Mouse (Mus musculus) liver, embryonic 16.5 days (tissue): ENCODE measurements around the gene Cdc20. TPM values are rescaled to one million over a fixed set of nuclear protein-coding genes. Genes with fewer than 3 reads are reported as not detected.
A peak's percentile ranks its signal among the peaks of the same experiment; 100 is the strongest.

Source experiments
- ATAC-seq: fragments of 200-750 bp; cut with Nextera tagmentation; 2 replicates; pipeline ENCODE4 v1.8.0; 2017; ENCODE audit warnings: low read depth, mild to moderate bottlenecking, moderate number of reproducible peaks, moderate library complexity
- H3K27ac ChIP-seq: fragments of 300-500 bp; sonication (generic); 2 replicates; pipeline ENCODE4 v1.5.1; 2014; ENCODE audit warnings: mild to moderate bottlenecking, low read length
- H3K27me3 ChIP-seq: fragments of 300-500 bp; sonication (generic); 2 replicates; pipeline ENCODE4 v1.6.1; 2014; ENCODE audit warnings: low read depth, low read length, mixed read lengths; ENCODE audit not compliant: control insufficient read depth, insufficient read depth
- H3K36me3 ChIP-seq: fragments of 300-500 bp; sonication (generic); 2 replicates; pipeline ENCODE4 v1.6.1; 2014; ENCODE audit warnings: mild to moderate bottlenecking; ENCODE audit not compliant: control insufficient read depth, insufficient read depth
- H3K4me1 ChIP-seq: fragments of 300-500 bp; sonication (generic); 2 replicates; pipeline ENCODE4 v1.6.1; 2014; ENCODE audit warnings: low read depth, low read length, mixed read lengths; ENCODE audit not compliant: control insufficient read depth
- H3K4me2 ChIP-seq: fragments of 300-500 bp; sonication (generic); 2 replicates; pipeline ENCODE4 v1.6.1; 2014; ENCODE audit warnings: low read depth, low read length, mixed read lengths
- H3K4me3 ChIP-seq: fragments of 300-500 bp; sonication (generic); 2 replicates; pipeline ENCODE4 v1.5.1; 2014; ENCODE audit warnings: low read depth, mild to moderate bottlenecking, low read length
- H3K9ac ChIP-seq: fragments of 300-500 bp; sonication (generic); 2 replicates; pipeline ENCODE4 v1.6.1; 2014; ENCODE audit warnings: low read depth, low read length
- H3K9me3 ChIP-seq: fragments of 300-500 bp; sonication (generic); replicated peaks from 2 replicates; pipeline ENCODE4 v1.6.1; 2016; ENCODE audit warnings: low read length; ENCODE audit not compliant: control insufficient read depth
- WGBS: fragments of 180-500 bp; shearing (Covaris S2); extraction: QIAGEN DNeasy Blood & Tissue Kit; methylation state at CpG from one replicate; pipeline ENCODE4 v1.1.7; 2014; ENCODE audit not compliant: insufficient replicate concordance; 5-methylcytosine and 5-hydroxymethylcytosine counted together
- polyA plus RNA-seq: library from polyadenylated mRNA; unstranded; fragments of >200 nt; fragmentation: Nextera tagmentation; extraction: Ambion mirVana; gene quantifications from 2 replicates; pipeline ENCODE4 v1.2.1, GENCODE M21; 2015

Cdc20 gene
- polyA plus RNA-seq, 1 experiment from 2014 or later, result 149 TPM

DNA sequence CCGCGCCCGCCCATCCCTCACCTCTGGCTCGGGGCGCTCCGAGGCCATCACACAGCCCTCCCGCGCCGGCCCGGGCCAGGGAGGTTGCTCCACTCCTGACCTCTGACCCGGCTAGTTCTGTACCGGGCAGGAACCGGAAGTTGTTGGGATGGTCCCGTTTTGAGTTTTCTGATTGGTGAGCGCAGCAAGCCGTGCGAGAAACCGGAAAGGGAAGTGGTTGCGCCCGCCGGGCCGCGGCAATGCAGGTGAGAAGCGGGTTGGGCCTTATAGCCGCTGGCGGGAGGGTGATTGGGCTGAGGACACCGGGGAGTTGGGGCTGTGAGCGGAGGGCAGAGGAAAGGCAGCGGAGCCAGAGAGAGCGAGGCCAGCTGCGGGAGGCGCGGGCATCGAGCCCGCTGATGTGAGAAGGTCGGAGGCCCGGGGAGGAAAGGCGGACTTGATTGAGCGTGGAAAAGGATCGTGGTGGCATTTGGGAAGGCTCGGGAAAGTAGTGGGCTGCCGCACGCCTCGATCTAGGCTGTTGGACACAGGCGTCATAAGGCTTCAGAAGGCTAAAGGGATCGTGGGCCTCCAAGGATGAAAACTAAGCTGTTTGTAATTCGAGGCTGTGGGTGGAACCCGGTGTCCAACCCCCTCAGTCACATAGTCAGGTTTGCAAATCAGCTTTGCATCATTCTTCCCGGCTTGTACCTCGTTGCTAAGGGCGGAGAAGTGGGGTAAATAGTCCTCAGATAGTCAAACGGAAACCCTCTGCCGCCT is 27.8 kb downstream of the Cdc20 start, which contains the start of the genes Szt2 and Med8:
TSS of gene Szt2 (minus strand) at position 132 of the 759 bp plus-strand sequence.
TSS of gene Med8 (plus strand) at position 196 of the 759 bp plus-strand sequence.
- Histone ChIP-seq H3K9ac (peak within 1 kb of the TSS; percentile 96), H3K27ac (peak within 1 kb of the TSS; percentile 83), H3K9me3 (no peaks in the 10 kb centered on the region), H3K4me3 (peak within 1 kb of the TSS; percentile 98), H3K36me3 (peaks cover 26% of the 10 kb centered on the region), H3K4me1 (peaks cover 27% of the 10 kb centered on the region), H3K27me3 (no peaks in the 10 kb centered on the region), H3K4me2 (peak within 1 kb of the TSS; percentile 78)
- ATAC-seq, result peak; percentile 99
- 1% methylated on average over 53 of the region's 53 CpGs for WGBS

DNA sequence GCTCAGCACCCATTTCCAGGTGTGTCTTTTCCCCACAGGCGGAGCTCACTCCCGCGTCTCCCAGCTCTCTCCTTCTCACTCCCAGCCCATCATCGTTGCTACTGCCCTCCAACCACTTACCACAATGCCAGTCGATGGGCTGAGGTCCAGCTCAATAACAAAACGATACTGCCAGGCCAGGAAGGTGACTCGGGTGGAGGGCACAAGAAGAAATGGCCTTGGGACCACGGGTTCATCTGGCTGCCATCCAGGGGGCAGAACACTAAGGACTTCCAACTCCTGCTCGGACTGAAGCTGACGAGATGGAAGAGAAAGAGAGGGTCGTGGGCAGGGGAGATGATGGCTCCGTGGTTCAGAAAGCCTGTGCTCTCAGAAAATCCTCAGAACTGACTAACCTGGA is 34.5 kb downstream of the Cdc20 start:
- H3K27me3 ChIP-seq, result no peaks in the 10 kb centered on the region
- no peak overlapping the region for H3K27ac ChIP-seq
- H3K4me3 ChIP-seq, result no peak overlapping the region
- H3K4me2 ChIP-seq, result no peak overlapping the region
- H3K4me1 ChIP-seq, result peaks cover 12% of the 10 kb centered on the region
- no peak overlapping the region for H3K9ac ChIP-seq
- WGBS, result 78% methylated on average over 12 of the region's 12 CpGs
- H3K9me3 ChIP-seq, result no peaks in the 10 kb centered on the region
- no peak for ATAC-seq
- H3K36me3 ChIP-seq, result peaks cover 15% of the 10 kb centered on the region

DNA sequence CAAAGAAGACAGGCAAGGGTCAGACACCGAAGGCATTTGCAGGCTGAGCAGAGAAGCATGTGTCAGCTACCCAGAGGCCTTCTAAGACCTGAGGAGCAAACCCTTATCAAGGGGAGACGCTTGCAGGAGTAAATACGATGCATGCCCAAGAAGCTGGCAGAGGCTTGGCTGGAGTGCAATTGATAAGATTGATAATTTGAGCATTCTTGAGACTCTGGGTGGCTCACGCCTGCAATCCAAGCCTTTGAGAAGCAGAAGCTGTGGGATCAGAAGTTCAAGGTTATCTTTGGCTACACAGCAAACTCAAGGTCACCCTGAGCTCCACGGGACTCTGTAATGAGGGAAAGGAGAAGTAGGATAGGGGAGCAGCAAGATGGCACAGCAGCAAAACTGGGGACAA is 35.2 kb downstream of the Cdc20 start:
- Histone ChIP-seq H3K4me1 (peaks cover 9% of the 10 kb centered on the region), H3K9me3 (no peaks in the 10 kb centered on the region), H3K27me3 (no peaks in the 10 kb centered on the region), H3K27ac (no peak overlapping the region), H3K36me3 (peaks cover 15% of the 10 kb centered on the region), H3K4me3 (no peak overlapping the region), H3K9ac (no peak overlapping the region), H3K4me2 (no peak overlapping the region)
- whole genome bisulfite sequencing, result 42% methylated on average over 5 of the region's 5 CpGs
- ATAC-seq, result peak; percentile 78

DNA sequence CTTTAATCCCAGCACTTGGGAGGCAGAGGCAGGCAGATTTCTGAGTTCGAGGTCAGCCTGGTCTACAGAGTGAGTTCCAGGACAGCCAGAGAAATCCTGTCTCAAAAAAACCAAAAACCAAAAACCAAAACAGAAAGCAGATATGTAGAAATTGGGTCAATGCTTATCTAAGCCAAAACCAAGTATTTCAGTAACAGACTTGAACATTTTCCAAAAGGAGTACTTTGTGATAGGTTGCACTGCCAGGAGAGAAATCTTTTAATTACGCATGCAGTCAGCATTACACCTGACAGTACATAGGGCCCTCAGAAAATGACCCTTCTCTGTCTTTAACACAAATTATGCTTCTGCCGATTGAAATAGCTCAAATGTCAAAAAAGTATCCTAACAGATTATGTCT is 35.7 kb downstream of the Cdc20 start:
- no peak for ATAC-seq
- Histone ChIP-seq H3K27me3 (no peaks in the 10 kb centered on the region), H3K4me1 (peaks cover 12% of the 10 kb centered on the region), H3K4me3 (no peak overlapping the region), H3K36me3 (peaks cover 15% of the 10 kb centered on the region), H3K4me2 (no peak overlapping the region), H3K9ac (no peak overlapping the region), H3K27ac (no peak overlapping the region), H3K9me3 (no peaks in the 10 kb centered on the region)
- WGBS, result 74% methylated on average over 3 of the region's 3 CpGs

DNA sequence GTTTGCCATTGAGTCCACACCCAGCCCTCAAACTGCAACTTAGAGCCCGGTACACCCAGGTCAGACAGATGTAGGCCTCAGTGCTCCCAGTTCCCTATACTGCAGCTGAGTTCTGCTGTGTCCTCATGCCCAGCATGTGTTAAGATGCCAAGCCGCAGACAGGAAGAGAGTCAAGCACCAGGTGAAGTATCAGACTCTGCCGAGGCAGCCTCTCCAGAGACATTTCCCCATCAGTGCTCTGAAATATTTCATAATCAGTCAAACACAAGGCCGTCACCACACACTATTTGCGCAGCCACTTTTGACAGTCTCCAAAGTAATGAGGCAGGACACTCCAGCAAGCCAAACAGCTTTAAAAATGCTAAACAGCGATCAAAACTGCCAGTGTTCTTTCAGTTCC is 38.8 kb downstream of the Cdc20 start:
- no peak overlapping the region for H3K9ac ChIP-seq
- H3K4me3 ChIP-seq, result no peak overlapping the region
- WGBS, result 85% methylated on average over 6 of the region's 6 CpGs
- no peak overlapping the region for H3K4me2 ChIP-seq
- no peaks in the 10 kb centered on the region for H3K9me3 ChIP-seq
- peaks cover 12% of the 10 kb centered on the region for H3K4me1 ChIP-seq
- H3K27me3 ChIP-seq, result no peaks in the 10 kb centered on the region
- H3K36me3 ChIP-seq, result peaks cover 11% of the 10 kb centered on the region
- no peak overlapping the region for H3K27ac ChIP-seq
- ATAC-seq, result no peak

DNA sequence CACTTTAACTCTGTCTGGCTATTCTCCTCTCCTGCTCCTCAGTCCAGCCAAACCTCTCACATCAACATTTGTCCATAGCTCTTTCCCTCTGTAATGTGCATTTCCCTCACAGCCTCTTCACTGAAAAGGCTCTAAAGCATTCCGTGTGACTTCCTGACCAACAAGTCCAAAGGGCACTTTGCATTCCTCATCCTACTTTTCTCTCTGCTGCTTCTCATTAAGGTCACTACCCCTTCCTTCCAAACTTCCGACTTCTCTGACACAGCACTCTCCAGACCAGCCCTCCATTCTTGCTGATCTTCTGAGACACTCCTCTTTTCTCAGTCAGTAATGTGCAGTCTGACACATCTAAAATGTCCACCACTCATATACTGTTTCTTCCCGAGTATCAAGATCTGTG is 40.7 kb downstream of the Cdc20 start:
- 59% methylated on average over 3 of the region's 3 CpGs for WGBS
- Histone ChIP-seq H3K27ac (no peak overlapping the region), H3K36me3 (peaks cover 19% of the 10 kb centered on the region), H3K4me2 (no peak overlapping the region), H3K4me1 (peaks cover 2% of the 10 kb centered on the region; the same call in 1 of the 2 replicates), H3K9me3 (no peaks in the 10 kb centered on the region), H3K27me3 (no peaks in the 10 kb centered on the region), H3K4me3 (no peak overlapping the region), H3K9ac (no peak overlapping the region)
- ATAC-seq, result no peak

DNA sequence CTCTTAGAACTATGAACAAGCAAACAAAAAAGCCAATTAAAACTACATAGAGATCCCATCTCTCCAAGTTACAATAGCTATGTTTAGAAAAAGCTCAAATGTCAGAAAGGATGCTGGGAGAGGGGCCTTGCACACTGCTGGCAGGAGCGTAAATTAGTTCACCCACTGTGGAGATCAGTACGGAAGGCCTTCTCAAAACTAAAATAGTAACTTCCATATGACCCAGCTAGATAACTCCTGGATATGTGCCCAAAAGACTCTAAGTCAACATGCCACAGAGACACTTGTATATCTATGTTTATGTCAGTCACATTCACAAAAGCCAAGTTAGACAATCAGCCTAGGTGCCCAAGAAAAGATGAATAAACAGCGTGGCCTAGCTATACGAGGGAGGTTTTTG is 41.9 kb downstream of the Cdc20 start:
- WGBS, result 78% methylated on average over 4 of the region's 4 CpGs
- Histone ChIP-seq H3K9ac (no peak overlapping the region), H3K27ac (no peak overlapping the region), H3K4me1 (peaks cover 2% of the 10 kb centered on the region; the same call in 1 of the 2 replicates), H3K4me3 (no peak overlapping the region), H3K36me3 (peaks cover 17% of the 10 kb centered on the region), H3K4me2 (no peak overlapping the region), H3K9me3 (no peaks in the 10 kb centered on the region), H3K27me3 (no peaks in the 10 kb centered on the region)
- ATAC-seq, result no peak

DNA sequence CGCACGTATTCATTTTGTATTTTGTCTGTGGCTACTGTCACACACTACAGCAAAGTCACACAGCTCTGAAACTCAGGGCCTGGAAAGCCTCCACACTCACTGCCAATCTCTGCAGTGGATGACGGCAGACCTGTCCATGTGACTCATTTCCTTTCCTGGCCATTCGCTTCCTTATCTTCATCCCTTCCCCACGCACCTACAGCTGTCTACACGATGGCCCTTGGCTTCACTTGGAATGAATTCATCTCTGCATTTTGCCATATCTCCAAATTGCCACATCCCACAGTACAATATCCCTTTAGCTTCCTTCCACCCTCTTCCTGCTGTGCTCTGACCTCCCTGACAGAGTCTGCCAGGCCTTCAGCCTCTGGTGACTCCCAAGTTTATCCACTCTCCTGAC is 42.6 kb downstream of the Cdc20 start:
- 0 out of 2 replicates have a peak, but pooled peaks have one; percentile 9 for ATAC-seq
- WGBS, result 67% methylated on average over 6 of the region's 6 CpGs
- Histone ChIP-seq H3K9ac (no peak overlapping the region), H3K4me1 (peaks cover 2% of the 10 kb centered on the region; the same call in 1 of the 2 replicates), H3K27me3 (no peaks in the 10 kb centered on the region), H3K4me3 (no peak overlapping the region), H3K27ac (no peak overlapping the region), H3K36me3 (peaks cover 19% of the 10 kb centered on the region), H3K4me2 (no peak overlapping the region), H3K9me3 (no peaks in the 10 kb centered on the region)

DNA sequence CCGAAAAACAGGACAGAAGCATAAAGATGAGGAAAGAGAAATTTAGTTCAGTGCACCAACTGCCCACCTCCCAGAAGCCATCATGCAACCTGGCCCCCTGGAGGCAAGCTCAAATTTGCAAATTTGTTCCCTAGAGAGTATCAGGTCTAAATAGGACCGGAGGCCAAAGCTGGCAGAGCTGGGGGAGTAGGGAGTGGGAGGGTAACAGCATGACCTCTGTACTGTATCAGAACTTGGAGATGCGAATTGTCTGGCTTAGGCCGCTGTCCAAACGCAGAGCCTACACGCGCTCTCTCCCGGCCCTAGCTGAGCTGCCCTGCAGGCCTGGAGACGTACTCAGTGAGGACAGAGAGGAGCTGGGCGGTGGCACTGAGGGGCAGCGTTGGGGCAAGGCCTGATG is 47.0 kb downstream of the Cdc20 start:
- 89% methylated on average over 11 of the region's 11 CpGs for WGBS
- no peak overlapping the region for H3K4me2 ChIP-seq
- no peaks in the 10 kb centered on the region for H3K9me3 ChIP-seq
- H3K4me1 ChIP-seq, result no peaks in the 10 kb centered on the region
- no peak overlapping the region for H3K27ac ChIP-seq
- no peaks in the 10 kb centered on the region for H3K27me3 ChIP-seq
- peaks cover 35% of the 10 kb centered on the region for H3K36me3 ChIP-seq
- ATAC-seq, result no peak
- H3K9ac ChIP-seq, result no peak overlapping the region
- no peak overlapping the region for H3K4me3 ChIP-seq
